22 mouse cellular contexts compared by ENCODE assay signal in genomic region chr8:106509079-106509780, GRCm38 (mm10). TPM values are rescaled to one million over a fixed set of nuclear protein-coding genes. Genes with fewer than 3 reads are reported as not detected.
"Had no signal": no experiment of that assay in that cellular context is flagged by ENCODE, and none has a peak within 500 bp of the region (broad histone marks: within the 10 kb centered on the region; RNA-seq: fewer than 3 reads in every experiment).

No protein-coding gene starts in this region.

- H3K9ac ChIP-seq: liver, embryonic 14.5 days; neural tube, embryonic 15.5 days had no signal

- DNase-seq: kidney, adult 18-20 months; lung, adult 2 months; lung, postnatal 36 days; right cerebral cortex, adult 18-20 months; right cerebral cortex, postnatal 25 days; thymus, adult 18-20 months; thymus, postnatal 14 days had no signal

- H3K4me3 ChIP-seq: myocyte had no signal

- H3K36me3 ChIP-seq: midbrain, embryonic 13.5 days; neural tube, embryonic 15.5 days had no signal

- H3K9me3 ChIP-seq: limb, embryonic 12.5 days; midbrain, embryonic 13.5 days; neural tube, embryonic 15.5 days had no signal

- ATAC-seq: lung, postnatal 0 days; midbrain, embryonic 13.5 days had no signal

- H3K27ac ChIP-seq: liver, embryonic 14.5 days; midbrain, embryonic 13.5 days had no signal

RNA-seq across cellular contexts. Expression of gene Cdh3, which starts 1.5 kb away (rescaled TPM):
- total RNA-seq: megakaryocyte progenitor cell, adult 5-6 weeks had no signal

RNA-seq across cellular contexts. Expression of gene 6030452D12Rik, which starts 8.9 kb away (rescaled TPM):
- total RNA-seq: layer of hippocampus, postnatal 25 days; left cerebral cortex, adult 8-10 months; left cerebral cortex, postnatal 25 days; liver, adult 2 months; megakaryocyte progenitor cell, adult 5-6 weeks had no signal
- polyA plus RNA-seq: kidney, embryonic 14.5 days; limb, embryonic 12.5 days; liver, adult 2 months; liver, embryonic 14.5 days; lung, adult 2 months; lung, postnatal 0 days; midbrain, embryonic 13.5 days; myocyte; neural tube, embryonic 11.5 days; neural tube, embryonic 15.5 days; small intestine, adult 2 months; stomach, embryonic 16.5 days had no signal
